Mouse (Mus musculus): ENCODE data around the gene Bsx. TPM values are rescaled to one million over a fixed set of nuclear protein-coding genes. Genes with fewer than 3 reads are reported as not detected.

Gene Bsx
- polyA plus RNA-seq, 1 experiment from 2014 or later = not detected

GRCm38 (mm10) chr9:40874961-40875360 lies 1.0 kb downstream of the Bsx start:
- 4% methylated on average over 4 of the region's 4 CpGs for WGBS
- peak; percentile 14 for DNase-seq (ENCODE audit: low spot score)
- no peaks in the 10 kb centered on the region for H3K9me3 ChIP-seq
- peaks cover 99% of the 10 kb centered on the region for H3K27me3 ChIP-seq (ENCODE audit: insufficient read depth, poor library complexity, severe bottlenecking)
- H3K4me3 ChIP-seq = no peak overlapping the region
- peaks cover 35% of the 10 kb centered on the region for H3K4me1 ChIP-seq (replicated peaks)
- no peak overlapping the region for H3K27ac ChIP-seq
- no peaks in the 10 kb centered on the region for H3K36me3 ChIP-seq

- Histone ChIP-seq H3K9me3 (no peaks in the 10 kb centered on the region), H3K27ac (no peak overlapping the region), H3K4me3 (no peak overlapping the region), H3K36me3 (no peaks in the 10 kb centered on the region), H3K27me3 (ENCODE audit: insufficient read depth, poor library complexity, severe bottlenecking) (peaks cover 99% of the 10 kb centered on the region), H3K4me1 (replicated peaks) (peaks cover 35% of the 10 kb centered on the region)
- WGBS = 1% methylated on average over 17 of the region's 17 CpGs
- DNase-seq (ENCODE audit: low spot score) = peak; percentile 43
These were observed 1.5 kb downstream of the Bsx start for GRCm38 (mm10) chr9:40875431-40875830.

- peaks cover 100% of the 10 kb centered on the region for H3K27me3 ChIP-seq (ENCODE audit: insufficient read depth, poor library complexity, severe bottlenecking)
- no peak overlapping the region for H3K4me3 ChIP-seq
- no peak overlapping the region for H3K27ac ChIP-seq
- peaks cover 34% of the 10 kb centered on the region for H3K4me1 ChIP-seq (replicated peaks)
- DNase-seq (ENCODE audit: low spot score) = peak; percentile 43
- H3K9me3 ChIP-seq = no peaks in the 10 kb centered on the region
- no peaks in the 10 kb centered on the region for H3K36me3 ChIP-seq
- under 1% methylated on average over 29 of the region's 29 CpGs for WGBS
These were observed 2.2 kb downstream of the Bsx start for GRCm38 (mm10) chr9:40876164-40876563.

- 4% methylated on average over 5 of the region's 5 CpGs for WGBS
These were observed 2.8 kb downstream of the Bsx start for GRCm38 (mm10) chr9:40876693-40877092.

GRCm38 (mm10) chr9:40877146-40877880 lies 3.4 kb downstream of the Bsx start:
- peaks cover 24% of the 10 kb centered on the region for H3K4me1 ChIP-seq (replicated peaks)
- peaks cover 100% of the 10 kb centered on the region for H3K27me3 ChIP-seq (ENCODE audit: insufficient read depth, poor library complexity, severe bottlenecking)
- under 1% methylated on average over 42 of the region's 42 CpGs for WGBS
- H3K36me3 ChIP-seq = no peaks in the 10 kb centered on the region
- H3K9me3 ChIP-seq = no peaks in the 10 kb centered on the region
- H3K27ac ChIP-seq = no peak overlapping the region
- H3K4me3 ChIP-seq = peak overlapping the region; percentile 28
- no peak for DNase-seq (ENCODE audit: low spot score)

More at GRCm38 (mm10) chr9:40876693-40877092, 2.8 kb downstream of the Bsx start:
- Histone ChIP-seq H3K36me3 (no peaks in the 10 kb centered on the region), H3K4me3 (no peak overlapping the region), H3K27me3 (ENCODE audit: insufficient read depth, poor library complexity, severe bottlenecking) (peaks cover 100% of the 10 kb centered on the region), H3K4me1 (replicated peaks) (peaks cover 29% of the 10 kb centered on the region), H3K27ac (no peak overlapping the region), H3K9me3 (no peaks in the 10 kb centered on the region)
- DNase-seq (ENCODE audit: low spot score) = peak; percentile 13

GRCm38 (mm10) chr9:40877881-40878235 lies 3.9 kb downstream of the Bsx start:
- Histone ChIP-seq H3K27ac (no peak overlapping the region), H3K4me1 (replicated peaks) (peaks cover 24% of the 10 kb centered on the region), H3K9me3 (no peaks in the 10 kb centered on the region), H3K4me3 (peak overlapping the region; percentile 28), H3K27me3 (ENCODE audit: insufficient read depth, poor library complexity, severe bottlenecking) (peaks cover 100% of the 10 kb centered on the region), H3K36me3 (no peaks in the 10 kb centered on the region)
- WGBS = under 1% methylated on average over 29 of the region's 29 CpGs
- peak; percentile 66 for DNase-seq (ENCODE audit: low spot score)

- H3K36me3 ChIP-seq = no peaks in the 10 kb centered on the region
- H3K4me1 ChIP-seq (replicated peaks) = peaks cover 24% of the 10 kb centered on the region
- under 1% methylated on average over 32 of the region's 32 CpGs for WGBS
- peaks cover 100% of the 10 kb centered on the region for H3K27me3 ChIP-seq (ENCODE audit: insufficient read depth, poor library complexity, severe bottlenecking)
- peak; percentile 46 for DNase-seq (ENCODE audit: low spot score)
- no peaks in the 10 kb centered on the region for H3K9me3 ChIP-seq
- H3K27ac ChIP-seq = no peak overlapping the region
- peak overlapping the region; percentile 28; the same call in 1 of the 2 replicates for H3K4me3 ChIP-seq
These were observed 4.5 kb downstream of the Bsx start for GRCm38 (mm10) chr9:40878291-40878945.

- Histone ChIP-seq H3K4me3 (no peak overlapping the region), H3K9me3 (no peaks in the 10 kb centered on the region), H3K4me1 (replicated peaks) (peaks cover 20% of the 10 kb centered on the region), H3K36me3 (no peaks in the 10 kb centered on the region), H3K27ac (no peak overlapping the region), H3K27me3 (ENCODE audit: insufficient read depth, poor library complexity, severe bottlenecking) (peaks cover 100% of the 10 kb centered on the region)
- peak; percentile 19 for DNase-seq (ENCODE audit: low spot score)
- WGBS = under 1% methylated on average over 14 of the region's 14 CpGs
These were observed 5.1 kb downstream of the Bsx start for GRCm38 (mm10) chr9:40878998-40879397.

GRCm38 (mm10) chr9:40885669-40886068 lies 11.7 kb downstream of the Bsx start:
- H3K9me3 ChIP-seq = no peaks in the 10 kb centered on the region
- 0 out of 2 replicates have a peak, but pooled peaks cover 2% of the 10 kb centered on the region for H3K4me1 ChIP-seq (replicated peaks)
- H3K4me3 ChIP-seq = no peak overlapping the region
- peaks cover 98% of the 10 kb centered on the region for H3K27me3 ChIP-seq (ENCODE audit: insufficient read depth, poor library complexity, severe bottlenecking)
- 32% methylated on average over 10 of the region's 10 CpGs for WGBS
- H3K36me3 ChIP-seq = no peaks in the 10 kb centered on the region
- no peak for DNase-seq (ENCODE audit: low spot score)
- no peak overlapping the region for H3K27ac ChIP-seq

- no peaks in the 10 kb centered on the region for H3K9me3 ChIP-seq
- H3K36me3 ChIP-seq = no peaks in the 10 kb centered on the region
- no peak overlapping the region for H3K27ac ChIP-seq
- peaks cover 73% of the 10 kb centered on the region for H3K27me3 ChIP-seq (ENCODE audit: insufficient read depth, poor library complexity, severe bottlenecking)
- no peak overlapping the region for H3K4me3 ChIP-seq
- H3K4me1 ChIP-seq (replicated peaks) = 0 out of 2 replicates have a peak, but pooled peaks cover 2% of the 10 kb centered on the region
- 49% methylated on average over 12 of the region's 12 CpGs for WGBS
- DNase-seq (ENCODE audit: low spot score) = no peak
These were observed 15.5 kb downstream of the Bsx start for GRCm38 (mm10) chr9:40889389-40889788.

GRCm38 (mm10) chr9:40892456-40892855 lies 18.5 kb downstream of the Bsx start:
- DNase-seq (ENCODE audit: low spot score) = no peak
- Histone ChIP-seq H3K9me3 (no peaks in the 10 kb centered on the region), H3K27ac (no peak overlapping the region), H3K4me1 (replicated peaks) (no peaks in the 10 kb centered on the region), H3K27me3 (ENCODE audit: insufficient read depth, poor library complexity, severe bottlenecking) (peaks cover 46% of the 10 kb centered on the region), H3K4me3 (no peak overlapping the region), H3K36me3 (no peaks in the 10 kb centered on the region)
- WGBS = 85% methylated on average over 6 of the region's 6 CpGs

GRCm38 (mm10) chr9:40907413-40907812 lies 33.5 kb downstream of the Bsx start:
- Histone ChIP-seq H3K27ac (no peak overlapping the region), H3K27me3 (ENCODE audit: insufficient read depth, poor library complexity, severe bottlenecking) (no peaks in the 10 kb centered on the region)

GRCm38 (mm10) chr9:40908411-40908810 lies 34.5 kb downstream of the Bsx start:
- WGBS = 63% methylated on average over 8 of the region's 8 CpGs
- Histone ChIP-seq H3K27ac (no peak overlapping the region), H3K4me3 (no peak overlapping the region), H3K9me3 (no peaks in the 10 kb centered on the region), H3K4me1 (replicated peaks) (peaks cover 26% of the 10 kb centered on the region), H3K36me3 (no peaks in the 10 kb centered on the region), H3K27me3 (ENCODE audit: insufficient read depth, poor library complexity, severe bottlenecking) (no peaks in the 10 kb centered on the region)
- no peak for DNase-seq (ENCODE audit: low spot score)

More at GRCm38 (mm10) chr9:40907413-40907812, 33.5 kb downstream of the Bsx start:
- no peak for DNase-seq (ENCODE audit: low spot score)
- Histone ChIP-seq H3K36me3 (no peaks in the 10 kb centered on the region), H3K9me3 (no peaks in the 10 kb centered on the region), H3K4me1 (replicated peaks) (peaks cover 26% of the 10 kb centered on the region), H3K4me3 (no peak overlapping the region)
- WGBS = 27% methylated on average over 8 of the region's 8 CpGs

All from hindbrain, embryonic 10.5 days (tissue).